Mouse (Mus musculus) MEL-GATA-1-ER (cell line): ENCODE measurements around the gene Ppp3ca.
A peak's percentile ranks its signal among the peaks of the same experiment; 100 is the strongest.

ENCODE experiments used
- DNase-seq: peaks from one replicate; pipeline ENCODE4 v3.0.0-alpha.2; 2012; ENCODE audit warnings: low read depth; ENCODE audit errors: extremely low read depth

Gene Ppp3ca

DNA sequence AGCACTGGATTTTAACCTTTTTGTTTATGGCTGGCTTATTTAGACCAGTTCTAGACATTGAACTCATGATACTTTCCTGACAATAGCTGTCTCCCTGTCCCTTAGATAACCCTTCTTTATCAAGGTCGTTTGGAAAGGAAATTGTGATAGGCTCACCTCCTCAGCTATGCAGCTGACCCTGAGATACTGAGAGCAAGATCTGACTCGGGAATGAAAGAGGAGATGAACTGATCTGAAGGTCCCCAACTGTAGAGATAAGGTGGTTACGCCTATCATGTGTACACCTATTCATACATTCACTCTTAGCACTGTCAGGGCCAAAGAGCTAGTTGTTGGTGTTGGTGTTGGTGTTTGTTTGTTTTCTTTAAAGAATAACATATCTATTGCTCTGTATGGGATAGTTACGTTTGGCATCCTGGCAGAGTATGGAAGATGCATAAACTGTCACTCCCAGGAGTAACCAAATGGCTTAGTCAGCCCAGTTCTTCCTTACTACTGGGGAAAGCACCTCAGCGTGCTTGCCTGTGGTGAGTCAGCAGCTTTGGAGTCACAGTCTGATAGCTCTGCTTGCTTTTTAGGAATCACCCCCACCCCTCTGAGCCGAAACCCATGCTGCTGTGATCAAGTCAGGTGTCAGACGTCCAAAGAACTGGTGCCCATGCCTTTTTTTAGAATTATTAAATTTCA is 91.5 kb downstream of the Ppp3ca start:
- DNase-seq: peak; percentile 62

GRCm38 (mm10) chr3:136761979-136762341 is 92.0 kb downstream of the Ppp3ca start:
- no peak for DNase-seq

DNA sequence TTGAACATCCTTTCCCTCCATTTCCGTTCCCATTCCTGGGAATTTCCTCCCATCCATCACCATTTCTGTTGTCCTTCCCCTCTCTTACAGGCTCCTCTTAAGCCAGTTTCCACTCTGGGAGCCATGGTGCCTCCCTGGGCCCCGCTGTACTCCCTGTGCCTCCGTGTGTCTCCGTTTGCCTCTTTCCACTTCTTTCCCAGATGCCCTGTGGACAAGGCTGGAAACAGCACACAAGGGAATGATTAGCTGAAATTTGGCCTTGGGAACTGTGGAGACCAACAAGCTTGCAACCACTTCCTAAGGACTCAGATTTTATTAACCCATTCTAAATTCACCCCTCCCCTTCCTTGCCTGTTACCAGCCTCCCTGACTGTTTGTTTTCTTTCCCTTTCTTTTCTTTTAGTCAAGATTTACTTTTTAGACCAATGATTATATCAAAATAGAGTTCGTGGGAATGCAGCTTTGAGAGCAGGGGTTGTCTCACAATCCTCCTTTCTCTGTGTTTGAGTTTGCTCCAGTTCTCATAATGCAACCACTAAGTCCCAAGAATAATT is 93.9 kb downstream of the Ppp3ca start:
- no peak for DNase-seq

DNA sequence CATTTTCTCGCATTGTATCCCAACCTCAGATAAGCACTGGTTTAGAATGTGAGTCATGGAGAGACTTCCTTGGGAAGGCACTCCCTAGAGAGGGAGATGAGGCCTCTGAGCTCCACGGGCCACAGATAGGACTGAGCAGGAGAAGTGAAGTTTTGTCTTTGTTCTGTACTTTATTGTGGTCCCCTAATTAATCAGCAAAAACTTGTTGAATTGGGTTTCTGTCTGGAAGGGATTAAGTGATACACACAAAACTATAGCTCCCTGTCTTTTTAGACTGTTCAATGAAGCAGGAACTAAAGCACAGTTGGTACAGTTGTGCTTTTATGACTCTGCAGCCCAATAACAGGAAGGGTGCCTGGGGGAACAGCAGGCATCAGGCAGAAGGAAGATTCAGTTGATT is 95.6 kb downstream of the Ppp3ca start:
- DNase-seq: no peak

DNA sequence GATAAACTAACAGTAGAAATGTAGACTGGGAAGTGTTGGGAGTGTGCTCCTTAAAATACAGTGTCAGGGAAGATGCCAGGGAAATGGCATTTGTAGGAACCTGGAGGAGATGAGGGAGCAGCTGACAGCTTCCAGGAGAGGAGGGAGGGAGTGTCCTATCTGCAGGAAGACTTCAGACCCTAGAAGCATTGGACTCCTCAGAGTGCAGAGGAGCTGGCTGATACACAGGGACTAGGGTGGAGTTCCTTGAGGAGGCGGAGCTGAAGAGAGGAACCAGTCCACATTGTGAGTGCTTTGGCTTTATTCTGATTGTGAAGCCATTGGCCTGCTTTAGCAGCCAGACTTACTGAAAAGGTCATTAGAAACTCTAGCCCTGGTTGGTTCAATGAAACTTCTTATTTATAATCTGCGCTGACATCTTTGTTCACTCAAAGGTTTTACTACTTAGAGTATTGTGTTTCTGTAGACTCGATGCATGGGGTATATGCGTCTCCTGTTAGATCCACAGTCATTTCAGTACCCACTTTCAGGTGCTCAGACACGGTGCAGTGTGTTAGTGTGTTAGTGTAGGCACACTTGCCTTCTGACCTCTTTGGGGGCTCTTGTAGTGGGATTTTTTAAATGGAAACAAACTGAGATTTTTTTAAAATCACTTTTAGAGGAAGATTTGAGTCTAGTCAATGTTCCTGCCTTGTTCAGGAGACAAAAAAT is 99.0 kb downstream of the Ppp3ca start:
- peak; percentile 53 for DNase-seq

GRCm38 (mm10) chr3:136769486-136769882 is 99.6 kb downstream of the Ppp3ca start:
- DNase-seq: peak; percentile 46

DNA sequence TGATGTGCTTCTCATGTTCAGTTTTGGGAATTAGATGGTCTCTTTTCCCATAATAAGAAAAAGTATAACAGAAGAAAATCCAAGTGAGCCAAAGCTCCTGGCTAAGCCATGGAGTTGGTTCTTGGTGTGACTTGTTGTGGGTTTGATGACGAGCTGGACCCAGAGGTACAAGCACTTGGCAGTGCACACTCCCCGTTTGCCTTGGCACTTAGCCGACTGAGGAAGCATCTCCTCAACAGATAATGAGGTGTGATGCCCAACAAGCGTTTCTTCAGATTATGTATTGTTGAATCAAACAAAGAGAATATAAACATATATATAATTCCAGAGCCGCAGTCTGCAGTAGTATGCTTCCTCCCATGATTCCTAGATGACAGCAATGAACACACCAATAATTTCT is 101.8 kb downstream of the Ppp3ca start:
- peak; percentile 39 for DNase-seq

GRCm38 (mm10) chr3:136773217-136773616 is 103.3 kb downstream of the Ppp3ca start:
- DNase-seq: no peak

DNA sequence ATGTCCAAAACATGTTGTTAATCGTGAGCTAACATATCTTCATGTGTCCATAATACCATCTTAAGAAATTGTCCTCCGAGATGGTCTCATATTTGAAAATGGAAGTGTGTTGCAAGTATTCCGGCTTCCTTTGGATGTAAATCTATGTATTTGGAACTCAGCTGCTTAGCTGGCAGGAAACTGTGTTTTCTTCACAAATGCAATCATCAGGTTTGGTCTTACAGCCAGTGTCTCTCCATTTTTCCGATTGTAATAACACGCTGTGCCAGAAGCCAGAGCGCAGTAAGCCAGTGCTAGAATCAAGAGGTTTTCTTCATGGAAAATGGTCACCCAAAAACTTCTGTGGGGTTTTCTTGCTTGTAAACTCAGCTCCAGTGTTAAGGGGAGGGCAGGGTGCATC is 104.3 kb downstream of the Ppp3ca start:
- DNase-seq: no peak

- DNase-seq: no peak
Observed at GRCm38 (mm10) chr3:136776525-136776924, 106.6 kb downstream of the Ppp3ca start.

DNA sequence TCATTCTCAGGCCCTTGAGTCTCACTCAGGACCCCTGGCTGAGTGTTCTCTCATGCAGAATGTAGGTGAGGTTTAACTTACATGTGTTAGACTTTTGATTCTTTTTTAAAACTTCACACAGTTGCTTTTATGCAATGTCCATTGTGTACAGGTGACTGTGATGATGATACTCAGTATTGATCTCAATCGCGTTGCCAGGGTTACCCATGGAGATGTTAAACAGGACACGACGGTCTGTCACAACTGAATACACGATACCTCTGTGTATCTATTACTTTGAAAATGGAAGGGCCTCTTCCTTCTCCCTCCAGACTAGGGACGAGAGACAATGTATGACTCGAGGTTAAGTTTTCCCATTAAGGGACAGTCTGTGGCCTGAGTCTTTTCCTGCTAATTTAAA is 107.5 kb downstream of the Ppp3ca start:
- DNase-seq: no peak

- DNase-seq: no peak
Observed at GRCm38 (mm10) chr3:136777787-136778216, 107.9 kb downstream of the Ppp3ca start.

DNA sequence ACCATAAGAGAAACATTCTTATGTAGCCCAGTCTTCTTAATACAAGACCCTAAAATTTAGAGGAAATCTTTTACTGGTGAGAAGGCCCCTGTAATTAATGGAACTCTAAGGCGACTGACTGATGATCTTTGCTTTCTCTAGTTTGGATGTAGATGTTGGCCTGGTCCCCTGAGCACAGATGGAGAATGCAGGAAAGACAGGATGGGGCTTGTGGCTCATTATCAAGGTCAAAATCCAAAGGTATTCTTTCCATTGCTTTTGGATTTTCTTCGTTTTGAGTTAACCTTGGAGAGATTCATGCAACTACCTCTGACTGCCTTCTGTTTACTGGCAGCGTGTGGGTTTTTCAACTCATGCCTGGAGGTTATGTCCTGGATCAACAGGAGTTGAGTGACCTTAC is 110.4 kb downstream of the Ppp3ca start:
- no peak for DNase-seq

DNA sequence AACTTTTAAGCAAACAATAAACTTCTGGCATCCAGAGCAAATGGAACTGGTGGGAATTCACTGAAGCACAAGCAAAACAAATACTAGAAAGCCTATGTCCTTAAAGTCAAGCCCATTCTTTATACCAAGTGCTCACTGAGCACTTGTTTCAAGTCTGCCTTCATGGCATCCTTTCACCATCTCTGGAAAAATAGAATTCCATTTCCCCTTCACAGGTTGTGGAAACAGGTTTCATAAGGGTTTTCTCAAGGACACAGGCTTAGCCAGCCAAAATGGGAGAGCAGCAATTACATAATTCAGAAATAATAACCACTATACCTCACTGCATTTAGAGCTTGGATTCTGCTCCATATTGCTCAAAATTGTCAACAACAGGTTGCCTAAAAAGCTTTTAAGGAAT is 112.1 kb downstream of the Ppp3ca start:
- no peak for DNase-seq

DNA sequence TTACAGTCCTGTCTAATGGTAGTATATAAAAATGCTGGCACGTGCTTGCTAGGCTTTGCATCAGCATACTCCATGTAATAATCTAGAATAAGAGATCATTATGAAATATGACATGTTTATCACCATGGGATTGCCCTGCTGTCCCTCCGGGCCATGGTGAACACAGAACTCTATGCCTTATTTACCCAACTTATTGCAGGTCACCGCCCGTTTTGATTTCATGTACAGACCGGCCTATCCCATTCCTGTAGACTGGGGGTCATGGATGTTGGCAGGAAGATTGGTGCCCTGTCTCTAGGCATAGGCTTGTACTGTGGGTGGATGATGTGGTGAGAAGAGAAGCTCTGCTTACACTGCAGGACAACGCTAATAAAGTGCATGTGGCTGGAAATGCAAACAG is 115.8 kb downstream of the Ppp3ca start:
- DNase-seq: no peak

DNA sequence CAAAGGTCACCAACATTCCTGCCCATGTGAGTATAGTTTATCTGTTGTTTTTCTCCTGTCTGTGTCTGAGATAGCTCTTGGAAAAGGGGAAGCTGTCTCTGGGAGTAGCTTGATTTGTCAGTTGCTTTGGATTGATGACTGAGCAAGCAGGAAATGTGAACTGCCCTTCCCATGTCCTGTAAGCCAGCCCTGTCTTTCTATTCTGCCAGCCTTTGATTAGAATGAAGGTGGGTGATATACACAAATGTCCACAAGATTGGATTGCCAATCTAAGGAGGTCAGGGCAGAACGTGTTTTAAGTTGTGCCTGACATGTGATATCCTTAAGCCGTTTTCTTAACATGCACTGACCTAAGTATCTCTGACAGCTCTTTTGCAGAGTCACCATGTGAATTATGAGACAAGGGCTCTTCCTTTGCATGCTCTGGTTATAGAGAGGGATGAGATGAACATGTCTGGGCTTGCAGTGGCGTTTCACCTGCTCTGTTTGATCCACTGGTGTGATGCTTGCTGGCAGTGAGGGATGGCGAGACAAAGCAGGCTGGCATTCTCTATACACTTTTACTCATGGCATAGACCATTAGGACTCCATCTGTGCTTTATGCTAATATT is 120.4 kb downstream of the Ppp3ca start:
- DNase-seq: peak; percentile 81

- DNase-seq: peak; percentile 94
Observed at GRCm38 (mm10) chr3:136791404-136791803, 121.5 kb downstream of the Ppp3ca start.

DNA sequence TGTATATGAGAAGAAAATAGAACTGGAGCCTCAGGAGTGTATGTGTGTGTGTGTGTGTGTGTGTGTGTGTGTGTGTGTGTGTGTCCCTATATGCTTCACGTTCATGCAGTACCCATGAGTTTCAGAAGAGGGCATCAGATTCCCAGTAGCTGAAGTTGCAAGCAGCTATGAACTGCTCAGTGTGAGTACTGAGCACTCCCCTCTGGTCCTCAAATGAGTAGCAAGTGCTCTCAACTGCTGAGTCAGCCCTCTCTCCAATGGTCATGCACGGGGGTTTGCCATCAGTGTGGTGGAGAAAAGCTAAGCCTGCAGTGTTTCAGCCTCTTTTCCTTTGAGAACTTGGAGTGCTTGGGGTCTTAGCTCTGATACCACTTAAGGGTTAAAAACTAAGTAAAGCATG is 122.0 kb downstream of the Ppp3ca start:
- no peak for DNase-seq

DNA sequence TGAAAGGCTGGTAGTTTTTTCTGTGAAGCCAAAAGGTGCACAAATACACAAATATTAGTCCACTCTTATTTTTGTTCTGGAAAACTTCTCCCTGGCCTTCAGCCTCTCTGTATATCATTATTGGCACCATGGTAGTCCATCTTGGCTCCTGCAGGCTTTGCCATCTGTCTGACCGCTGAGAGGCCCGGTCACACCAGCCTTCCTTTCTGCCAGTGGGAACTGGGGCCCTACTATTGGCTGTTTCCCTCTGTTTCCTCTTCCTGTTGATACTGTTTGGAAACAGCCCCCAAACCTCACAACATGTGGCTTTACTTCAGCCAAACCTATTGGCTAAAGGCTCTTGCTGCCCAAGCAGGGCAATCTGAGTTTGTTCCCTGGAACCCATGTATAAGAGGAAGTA is 123.5 kb downstream of the Ppp3ca start:
- DNase-seq: no peak

DNA sequence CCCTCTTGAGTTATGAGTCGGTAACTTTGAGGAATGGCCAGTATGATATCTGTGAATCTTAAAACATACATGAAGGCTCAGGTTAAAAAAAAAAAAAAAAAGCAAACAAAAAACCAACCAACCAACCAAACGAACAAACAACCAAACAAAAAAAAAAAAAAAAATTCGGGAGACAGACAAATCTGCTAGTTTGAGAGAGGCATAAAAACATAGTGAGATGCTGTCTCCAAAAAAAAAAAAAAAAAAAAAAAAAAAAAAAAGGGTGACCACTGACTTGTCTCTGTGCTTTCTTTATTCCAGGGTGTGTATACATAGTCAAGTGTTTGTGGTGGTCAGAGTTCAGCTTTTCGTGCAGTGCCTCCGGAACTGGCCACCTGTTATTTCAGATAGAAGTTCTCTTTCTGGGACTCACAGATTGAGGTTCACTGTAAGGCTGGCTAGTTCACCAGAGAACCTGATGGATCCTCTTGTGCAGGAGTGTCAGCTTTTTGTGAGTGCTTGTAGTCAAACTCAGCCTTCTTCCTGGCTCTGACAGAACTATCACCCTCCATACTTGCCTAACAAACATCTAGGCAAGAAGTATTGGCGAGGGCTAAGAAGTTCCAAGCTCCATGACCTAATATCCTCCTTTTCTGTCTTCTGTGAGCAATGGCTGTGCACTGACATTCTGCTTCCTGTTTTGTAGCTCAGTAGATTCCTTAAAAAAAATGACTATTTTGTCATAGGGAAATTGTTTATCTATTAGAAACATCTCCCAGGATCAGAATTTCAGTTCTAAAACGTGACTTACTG is 124.7 kb downstream of the Ppp3ca start:
- DNase-seq: no peak

GRCm38 (mm10) chr3:136798896-136799295 is 129.0 kb downstream of the Ppp3ca start:
- DNase-seq: peak; percentile 42

DNA sequence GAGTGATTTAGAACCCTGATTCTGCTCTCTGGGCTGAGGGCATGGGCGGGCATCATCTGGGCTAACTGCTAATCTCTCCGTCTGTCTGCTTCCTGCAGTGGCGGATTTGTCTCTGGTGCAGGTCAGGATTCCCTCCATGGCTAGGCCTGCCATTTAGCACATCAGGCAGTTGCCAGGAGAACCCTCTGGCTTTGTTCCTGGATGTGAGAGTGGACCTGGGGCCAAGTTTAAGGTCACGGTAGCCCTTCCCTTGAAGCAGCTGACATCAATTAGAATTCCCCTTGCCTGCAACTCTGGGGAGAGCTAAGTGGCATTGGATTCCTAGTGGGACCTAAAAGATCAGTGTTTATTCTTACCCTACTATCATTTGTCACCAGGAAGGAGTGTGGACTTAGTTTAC is 132.7 kb downstream of the Ppp3ca start:
- no peak for DNase-seq
